Mouse (Mus musculus): Measurements from ENCODE around the gene Rfc2. TPM values are rescaled to one million over a fixed set of nuclear protein-coding genes. Genes with fewer than 3 reads are reported as not detected.

The Rfc2 gene
- polyA plus RNA-seq, 1 experiment from 2014 or later = 224 TPM

GRCm38 (mm10) chr5:134546790-134547189 lies 34.4 kb upstream of the Rfc2 start:
- no peak for ATAC-seq (replicated peaks; ENCODE audit: extremely low read depth, insufficient read depth, low FRiP score)
- no peaks in the 10 kb centered on the region for H3K9me3 ChIP-seq (replicated peaks; ENCODE audit: control insufficient read depth, low read length)
- H3K27ac ChIP-seq (ENCODE audit: low read length) = no peak overlapping the region
- H3K9ac ChIP-seq (ENCODE audit: low read length) = no peak overlapping the region
- no peak overlapping the region for H3K4me3 ChIP-seq (ENCODE audit: low read length)
- no peak overlapping the region for H3K4me2 ChIP-seq (ENCODE audit: low read depth, low read length)
- peaks cover 2% of the 10 kb centered on the region; the same call in 1 of the 2 replicates for H3K27me3 ChIP-seq (ENCODE audit: control insufficient read depth, insufficient read depth, low read length)
- WGBS = 79% methylated on average over 7 of the region's 7 CpGs
- H3K4me1 ChIP-seq (ENCODE audit: control insufficient read depth, insufficient read depth, low read length) = peaks cover 13% of the 10 kb centered on the region; the same call in 1 of the 2 replicates
- H3K36me3 ChIP-seq (ENCODE audit: control insufficient read depth, insufficient read depth) = no peaks in the 10 kb centered on the region

GRCm38 (mm10) chr5:134548306-134548705 lies 32.9 kb upstream of the Rfc2 start:
- Histone ChIP-seq H3K27me3 (ENCODE audit: control insufficient read depth, insufficient read depth, low read length) (peaks cover 2% of the 10 kb centered on the region; the same call in 1 of the 2 replicates), H3K4me3 (ENCODE audit: low read length) (no peak overlapping the region), H3K4me2 (ENCODE audit: low read depth, low read length) (no peak overlapping the region), H3K9me3 (replicated peaks; ENCODE audit: control insufficient read depth, low read length) (no peaks in the 10 kb centered on the region), H3K27ac (ENCODE audit: low read length) (no peak overlapping the region), H3K36me3 (ENCODE audit: control insufficient read depth, insufficient read depth) (no peaks in the 10 kb centered on the region), H3K4me1 (ENCODE audit: control insufficient read depth, insufficient read depth, low read length) (peaks cover 17% of the 10 kb centered on the region), H3K9ac (ENCODE audit: low read length) (no peak overlapping the region)
- ATAC-seq (replicated peaks; ENCODE audit: extremely low read depth, insufficient read depth, low FRiP score) = no peak
- WGBS = 47% methylated on average over 5 of the region's 5 CpGs

- H3K36me3 ChIP-seq (ENCODE audit: control insufficient read depth, insufficient read depth) = no peaks in the 10 kb centered on the region
- peaks cover 17% of the 10 kb centered on the region for H3K4me1 ChIP-seq (ENCODE audit: control insufficient read depth, insufficient read depth, low read length)
- 82% methylated on average over 2 of the region's 3 CpGs for WGBS
- H3K27ac ChIP-seq (ENCODE audit: low read length) = no peak overlapping the region
- H3K4me2 ChIP-seq (ENCODE audit: low read depth, low read length) = peak overlapping the region; percentile 84; the same call in 1 of the 2 replicates
- H3K9ac ChIP-seq (ENCODE audit: low read length) = no peak overlapping the region
- no peaks in the 10 kb centered on the region for H3K9me3 ChIP-seq (replicated peaks; ENCODE audit: control insufficient read depth, low read length)
- no peak for ATAC-seq (replicated peaks; ENCODE audit: extremely low read depth, insufficient read depth, low FRiP score)
- H3K4me3 ChIP-seq (ENCODE audit: low read length) = no peak overlapping the region
- H3K27me3 ChIP-seq (ENCODE audit: control insufficient read depth, insufficient read depth, low read length) = peaks cover 2% of the 10 kb centered on the region; the same call in 1 of the 2 replicates
These were observed 31.5 kb upstream of the Rfc2 start for GRCm38 (mm10) chr5:134549640-134550168.

DNA sequence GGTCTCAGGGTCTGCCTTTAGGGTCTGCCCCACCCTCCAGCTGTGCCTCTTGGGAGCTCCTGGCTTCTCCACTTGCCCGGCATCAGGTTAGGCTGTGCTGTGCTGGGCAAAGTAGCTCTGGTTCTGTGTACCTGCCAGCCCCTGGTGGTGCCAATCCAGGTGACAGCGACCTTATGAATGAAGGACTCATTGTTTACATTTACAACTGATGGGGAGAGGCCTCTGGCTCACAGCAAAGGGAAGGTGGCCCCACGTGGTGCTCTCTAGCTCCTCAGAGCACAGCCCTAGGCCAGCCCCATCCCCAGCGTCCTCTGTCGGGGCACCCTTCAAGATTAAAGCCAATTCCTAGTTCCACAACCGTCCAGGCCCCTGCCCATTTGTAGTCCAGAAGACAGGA lies 30.3 kb upstream of the Rfc2 start:
- H3K9ac ChIP-seq (ENCODE audit: low read length) = peak overlapping the region; percentile 92
- 18% methylated on average over 6 of the region's 6 CpGs for WGBS
- no peaks in the 10 kb centered on the region for H3K36me3 ChIP-seq (ENCODE audit: control insufficient read depth, insufficient read depth)
- no peak for ATAC-seq (replicated peaks; ENCODE audit: extremely low read depth, insufficient read depth, low FRiP score)
- peaks cover 19% of the 10 kb centered on the region for H3K4me1 ChIP-seq (ENCODE audit: control insufficient read depth, insufficient read depth, low read length)
- peak overlapping the region; percentile 89 for H3K4me3 ChIP-seq (ENCODE audit: low read length)
- H3K9me3 ChIP-seq (replicated peaks; ENCODE audit: control insufficient read depth, low read length) = no peaks in the 10 kb centered on the region
- peak overlapping the region; percentile 93; the same call in 1 of the 2 replicates for H3K27ac ChIP-seq (ENCODE audit: low read length)
- peak overlapping the region; percentile 84 for H3K4me2 ChIP-seq (ENCODE audit: low read depth, low read length)
- peaks cover 2% of the 10 kb centered on the region; the same call in 1 of the 2 replicates for H3K27me3 ChIP-seq (ENCODE audit: control insufficient read depth, insufficient read depth, low read length)

GRCm38 (mm10) chr5:134551233-134552109 lies 29.7 kb upstream of the Rfc2 start:
- Histone ChIP-seq H3K9me3 (replicated peaks; ENCODE audit: control insufficient read depth, low read length) (no peaks in the 10 kb centered on the region), H3K4me2 (ENCODE audit: low read depth, low read length) (peak overlapping the region; percentile 84), H3K36me3 (ENCODE audit: control insufficient read depth, insufficient read depth) (no peaks in the 10 kb centered on the region), H3K9ac (ENCODE audit: low read length) (peak overlapping the region; percentile 92), H3K27ac (ENCODE audit: low read length) (peak overlapping the region; percentile 93), H3K27me3 (ENCODE audit: control insufficient read depth, insufficient read depth, low read length) (peaks cover 2% of the 10 kb centered on the region; the same call in 1 of the 2 replicates), H3K4me3 (ENCODE audit: low read length) (peak overlapping the region; percentile 89), H3K4me1 (ENCODE audit: control insufficient read depth, insufficient read depth, low read length) (peaks cover 19% of the 10 kb centered on the region)
- no peak; the same call in 1 of the 2 replicates for ATAC-seq (replicated peaks; ENCODE audit: extremely low read depth, insufficient read depth, low FRiP score)
- 3% methylated on average over 51 of the region's 52 CpGs for WGBS

DNA sequence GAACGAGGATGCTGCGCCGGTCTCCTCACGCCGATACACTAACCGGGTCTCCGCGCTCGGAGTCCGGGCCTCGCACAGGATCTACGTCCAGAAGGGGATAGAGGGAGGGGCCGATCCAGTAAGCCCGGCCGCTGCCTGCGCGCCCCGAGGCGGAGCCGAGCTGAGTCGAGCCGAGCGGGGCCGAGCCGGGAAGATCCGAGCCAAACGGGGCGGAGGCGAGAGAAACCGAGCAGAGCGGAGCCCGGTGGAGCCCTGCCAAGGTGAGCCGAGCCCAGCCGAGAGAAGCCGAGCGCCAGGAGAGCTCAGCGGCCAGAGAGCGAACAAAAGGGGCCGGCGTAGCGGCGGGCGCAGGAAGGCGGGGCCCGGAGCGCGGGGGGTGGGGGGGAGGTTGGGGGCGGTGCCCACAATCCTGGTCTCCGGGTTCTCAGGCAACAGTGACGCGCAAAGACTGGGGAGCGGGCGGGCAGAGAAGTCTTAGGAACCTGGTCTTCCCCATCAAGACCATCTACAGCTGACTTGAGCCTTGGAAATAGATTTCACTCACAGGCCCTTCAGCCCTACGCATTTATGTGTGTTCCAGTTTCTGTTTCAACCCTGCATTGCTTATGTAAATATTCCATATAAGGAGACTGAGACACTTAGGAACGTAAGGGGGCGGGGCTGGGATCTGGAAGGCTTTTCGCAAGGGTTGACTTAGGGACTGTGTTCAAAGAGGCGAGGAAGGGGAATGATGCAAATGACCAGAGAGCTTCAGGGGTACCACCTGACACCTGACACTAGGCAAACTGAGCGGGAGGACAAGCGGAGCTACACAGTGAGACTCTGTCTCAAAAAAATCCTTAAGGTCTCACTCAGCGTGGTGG lies 28.8 kb upstream of the Rfc2 start, which contains the start of gene Clip2:
Clip2 (minus strand) TSS at position 325 of the 863 bp plus-strand sequence.
- H3K9ac ChIP-seq (ENCODE audit: low read length) = peak within 1 kb of the TSS; percentile 92
- peak within 1 kb of the TSS; percentile 93 for H3K27ac ChIP-seq (ENCODE audit: low read length)
- peaks cover 19% of the 10 kb centered on the region for H3K4me1 ChIP-seq (ENCODE audit: control insufficient read depth, insufficient read depth, low read length)
- no peaks in the 10 kb centered on the region for H3K36me3 ChIP-seq (ENCODE audit: control insufficient read depth, insufficient read depth)
- ATAC-seq (replicated peaks; ENCODE audit: extremely low read depth, insufficient read depth, low FRiP score) = peak; percentile 93
- peak within 1 kb of the TSS; percentile 89 for H3K4me3 ChIP-seq (ENCODE audit: low read length)
- peak within 1 kb of the TSS; percentile 84 for H3K4me2 ChIP-seq (ENCODE audit: low read depth, low read length)
- 1% methylated on average over 60 of the region's 61 CpGs for WGBS
- peaks cover 2% of the 10 kb centered on the region; the same call in 1 of the 2 replicates for H3K27me3 ChIP-seq (ENCODE audit: control insufficient read depth, insufficient read depth, low read length)
- H3K9me3 ChIP-seq (replicated peaks; ENCODE audit: control insufficient read depth, low read length) = no peaks in the 10 kb centered on the region

GRCm38 (mm10) chr5:134553951-134554546 lies 27.1 kb upstream of the Rfc2 start:
- Histone ChIP-seq H3K4me1 (ENCODE audit: control insufficient read depth, insufficient read depth, low read length) (peaks cover 17% of the 10 kb centered on the region), H3K9ac (ENCODE audit: low read length) (no peak overlapping the region), H3K4me3 (ENCODE audit: low read length) (no peak overlapping the region), H3K27ac (ENCODE audit: low read length) (no peak overlapping the region), H3K9me3 (replicated peaks; ENCODE audit: control insufficient read depth, low read length) (no peaks in the 10 kb centered on the region), H3K36me3 (ENCODE audit: control insufficient read depth, insufficient read depth) (no peaks in the 10 kb centered on the region), H3K4me2 (ENCODE audit: low read depth, low read length) (no peak overlapping the region), H3K27me3 (ENCODE audit: control insufficient read depth, insufficient read depth, low read length) (peaks cover 2% of the 10 kb centered on the region; the same call in 1 of the 2 replicates)
- ATAC-seq (replicated peaks; ENCODE audit: extremely low read depth, insufficient read depth, low FRiP score) = no peak
- WGBS = 77% methylated on average over 5 of the region's 5 CpGs

GRCm38 (mm10) chr5:134555463-134556164 lies 25.6 kb upstream of the Rfc2 start:
- Histone ChIP-seq H3K4me3 (ENCODE audit: low read length) (no peak overlapping the region), H3K9ac (ENCODE audit: low read length) (no peak overlapping the region), H3K27me3 (ENCODE audit: control insufficient read depth, insufficient read depth, low read length) (no peaks in the 10 kb centered on the region), H3K36me3 (ENCODE audit: control insufficient read depth, insufficient read depth) (no peaks in the 10 kb centered on the region), H3K4me1 (ENCODE audit: control insufficient read depth, insufficient read depth, low read length) (peaks cover 13% of the 10 kb centered on the region), H3K4me2 (ENCODE audit: low read depth, low read length) (peak overlapping the region; percentile 5; the same call in 1 of the 2 replicates), H3K27ac (ENCODE audit: low read length) (peak overlapping the region; percentile 30), H3K9me3 (replicated peaks; ENCODE audit: control insufficient read depth, low read length) (no peaks in the 10 kb centered on the region)
- 7% methylated on average over 20 of the region's 20 CpGs for WGBS
- ATAC-seq (replicated peaks; ENCODE audit: extremely low read depth, insufficient read depth, low FRiP score) = peak; percentile 21
